Mouse (Mus musculus): ENCODE results near the gene Thbd. TPM values are rescaled to one million over a fixed set of nuclear protein-coding genes. Genes with fewer than 3 reads are reported as not detected.
A peak's percentile ranks its signal among the peaks of the same experiment; 100 is the strongest.

The Thbd gene
- polyA plus RNA-seq, 1 experiment from 2014 or later, result 21.7 TPM

DNA sequence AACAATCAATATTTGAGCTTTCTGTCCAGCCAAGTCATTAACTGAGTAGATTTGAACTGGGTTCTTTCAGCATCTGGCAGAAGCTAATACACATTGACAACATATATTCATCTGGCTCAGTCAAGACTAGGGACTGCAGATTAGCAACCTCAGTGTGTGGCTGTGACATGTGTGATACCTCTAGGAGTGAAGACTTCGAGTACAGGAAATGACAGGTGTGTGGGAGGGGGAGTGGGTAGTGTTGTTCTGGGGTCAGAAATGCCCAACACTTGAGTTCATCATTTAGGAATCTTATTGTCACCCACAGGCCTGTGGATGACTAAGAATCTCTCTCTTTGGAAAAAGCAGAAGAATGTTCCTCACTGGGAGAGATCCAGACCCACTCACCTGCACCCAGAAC is 13.1 kb upstream of the Thbd start:
- ATAC-seq (ENCODE audit: insufficient number of reproducible peaks, low FRiP score, low TSS enrichment, low read depth), result no peak
- WGBS, result 47% methylated on average over 1 of the region's 1 CpGs
- Histone ChIP-seq H3K9ac (no peak overlapping the region), H3K4me3 (replicated peaks) (no peak overlapping the region), H3K27me3 (0 out of 2 replicates have a peak, but pooled peaks cover under 1% of the 10 kb centered on the region), H3K4me1 (0 out of 2 replicates have a peak, but pooled peaks cover 3% of the 10 kb centered on the region), H3K36me3 (no peaks in the 10 kb centered on the region), H3K9me3 (replicated peaks) (no peaks in the 10 kb centered on the region), H3K4me2 (replicated peaks) (no peak overlapping the region), H3K27ac (replicated peaks) (no peak overlapping the region)

DNA sequence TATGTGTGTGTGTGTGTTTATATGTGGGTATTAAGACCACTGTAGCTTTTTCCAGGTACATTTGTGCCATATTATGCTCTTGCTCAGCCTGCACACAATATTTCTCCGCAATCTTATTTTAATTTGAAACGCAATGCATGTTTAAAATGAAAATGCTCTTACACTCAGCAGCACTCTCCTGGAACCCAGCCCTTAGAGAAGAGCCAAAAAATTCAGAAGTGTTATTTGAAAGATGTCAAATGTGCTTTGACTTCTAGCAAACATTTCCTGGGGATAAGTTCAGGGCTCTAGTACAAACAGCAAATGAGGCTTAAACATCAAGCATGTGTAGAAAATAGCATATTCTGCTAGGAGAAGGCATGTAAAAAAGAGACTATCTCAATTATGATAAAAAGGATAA is 11.8 kb upstream of the Thbd start:
- WGBS, result 54% methylated on average over 2 of the region's 2 CpGs
- Histone ChIP-seq H3K9me3 (replicated peaks) (no peaks in the 10 kb centered on the region), H3K4me2 (replicated peaks) (no peak overlapping the region), H3K4me1 (0 out of 2 replicates have a peak, but pooled peaks cover 3% of the 10 kb centered on the region), H3K36me3 (no peaks in the 10 kb centered on the region), H3K9ac (no peak overlapping the region), H3K27ac (replicated peaks) (no peak overlapping the region), H3K4me3 (replicated peaks) (no peak overlapping the region), H3K27me3 (peaks cover 3% of the 10 kb centered on the region; the same call in 1 of the 2 replicates)
- no peak for ATAC-seq (ENCODE audit: insufficient number of reproducible peaks, low FRiP score, low TSS enrichment, low read depth)

GRCm38 (mm10) chr2:148419151-148419550 is 11.2 kb upstream of the Thbd start:
- no peak overlapping the region for H3K4me2 ChIP-seq (replicated peaks)

DNA sequence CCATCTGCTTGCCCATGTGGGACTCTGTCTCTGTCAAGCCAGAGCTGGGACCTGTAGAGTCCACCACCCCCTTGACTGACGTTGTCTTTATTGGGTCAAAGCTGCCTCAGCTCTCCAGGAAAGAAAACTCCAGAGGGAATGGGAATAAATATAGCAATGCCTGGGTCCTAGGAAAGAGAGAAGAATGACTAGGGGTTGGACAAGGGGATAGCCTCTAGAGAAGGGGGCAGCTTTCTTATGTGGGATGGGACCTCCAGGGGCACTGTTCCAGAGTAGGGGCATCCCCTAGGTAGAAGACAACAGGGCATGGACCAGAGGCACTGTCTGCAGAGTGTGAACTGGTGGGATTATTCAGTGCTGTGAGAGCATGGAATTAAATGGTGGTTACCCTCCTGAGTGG is 1.8 kb upstream of the Thbd start:
- no peak for ATAC-seq (ENCODE audit: insufficient number of reproducible peaks, low FRiP score, low TSS enrichment, low read depth)
- Histone ChIP-seq H3K4me3 (replicated peaks) (no peak overlapping the region), H3K9me3 (replicated peaks) (no peaks in the 10 kb centered on the region), H3K27me3 (peaks cover 36% of the 10 kb centered on the region), H3K36me3 (no peaks in the 10 kb centered on the region), H3K9ac (no peak overlapping the region), H3K4me1 (peaks cover 31% of the 10 kb centered on the region), H3K4me2 (replicated peaks) (no peak overlapping the region), H3K27ac (replicated peaks) (no peak overlapping the region)
- WGBS, result 90% methylated on average over 1 of the region's 1 CpGs

More at GRCm38 (mm10) chr2:148419151-148419550, 11.2 kb upstream of the Thbd start:
- Histone ChIP-seq H3K27me3 (peaks cover 3% of the 10 kb centered on the region; the same call in 1 of the 2 replicates), H3K9ac (no peak overlapping the region), H3K27ac (replicated peaks) (no peak overlapping the region), H3K36me3 (no peaks in the 10 kb centered on the region), H3K4me1 (0 out of 2 replicates have a peak, but pooled peaks cover 3% of the 10 kb centered on the region), H3K4me3 (replicated peaks) (no peak overlapping the region), H3K9me3 (replicated peaks) (no peaks in the 10 kb centered on the region)
- ATAC-seq (ENCODE audit: insufficient number of reproducible peaks, low FRiP score, low TSS enrichment, low read depth), result no peak
- 66% methylated on average over 3 of the region's 3 CpGs for WGBS

DNA sequence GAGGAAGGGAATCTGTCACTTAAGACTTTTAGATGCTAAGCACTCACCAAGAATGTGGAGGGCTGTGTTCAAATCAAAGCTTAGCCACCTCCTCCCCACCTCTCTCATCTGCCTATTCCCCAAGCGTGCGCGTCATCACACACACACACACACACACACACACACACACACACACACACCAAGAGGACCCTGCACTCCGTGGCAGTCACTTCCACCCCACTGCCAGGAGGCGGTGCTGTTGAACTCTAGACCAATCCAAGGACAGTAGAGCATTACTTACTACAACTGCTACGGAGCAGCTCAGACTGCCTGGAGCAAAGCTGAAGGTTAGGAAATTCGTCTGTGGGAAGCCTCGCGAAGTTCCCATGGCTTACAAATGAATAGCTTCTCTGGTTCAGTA is 1.2 kb upstream of the Thbd start:
- Histone ChIP-seq H3K27me3 (peaks cover 39% of the 10 kb centered on the region), H3K36me3 (no peaks in the 10 kb centered on the region), H3K4me1 (peaks cover 31% of the 10 kb centered on the region), H3K4me3 (replicated peaks) (no peak overlapping the region), H3K27ac (replicated peaks) (no peak overlapping the region), H3K9ac (no peak overlapping the region), H3K9me3 (replicated peaks) (no peaks in the 10 kb centered on the region), H3K4me2 (replicated peaks) (no peak overlapping the region)
- ATAC-seq (ENCODE audit: insufficient number of reproducible peaks, low FRiP score, low TSS enrichment, low read depth), result peak; percentile 84
- WGBS, result 13% methylated on average over 9 of the region's 9 CpGs

DNA sequence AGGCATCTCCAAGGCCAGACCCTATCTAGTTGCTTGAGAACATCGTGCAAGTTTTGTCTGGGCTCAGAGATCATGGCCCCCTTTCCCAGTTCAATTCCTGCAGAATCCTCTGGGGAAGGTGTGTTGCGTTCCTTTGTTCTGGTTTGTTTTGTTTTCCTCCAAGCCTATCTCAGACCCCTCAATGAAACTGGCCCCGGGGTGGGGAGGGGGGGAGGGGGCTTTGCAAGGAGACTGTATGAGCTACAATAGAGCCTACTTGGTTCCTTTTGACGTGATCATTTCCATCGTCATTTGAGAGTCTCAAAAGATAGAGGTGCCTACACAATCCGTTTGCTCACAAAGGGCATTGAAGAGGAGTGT is 753 bp upstream of the Thbd start:
- Histone ChIP-seq H3K4me1 (peaks cover 31% of the 10 kb centered on the region), H3K27ac (replicated peaks) (no peak overlapping the region), H3K27me3 (peaks cover 39% of the 10 kb centered on the region), H3K4me2 (replicated peaks) (peak overlapping the region; percentile 65), H3K9ac (no peak overlapping the region), H3K36me3 (no peaks in the 10 kb centered on the region), H3K4me3 (replicated peaks) (no peak overlapping the region), H3K9me3 (replicated peaks) (no peaks in the 10 kb centered on the region)
- ATAC-seq (ENCODE audit: insufficient number of reproducible peaks, low FRiP score, low TSS enrichment, low read depth), result peak; percentile 9; the same call in 1 of the 2 replicates
- 17% methylated on average over 6 of the region's 6 CpGs for WGBS

- ATAC-seq (ENCODE audit: insufficient number of reproducible peaks, low FRiP score, low TSS enrichment, low read depth), result peak; percentile 26; the same call in 1 of the 2 replicates
- peak overlapping the region; percentile 65 for H3K4me2 ChIP-seq (replicated peaks)
- WGBS, result 4% methylated on average over 55 of the region's 55 CpGs
- no peak overlapping the region; the same call in 1 of the 2 replicates for H3K27ac ChIP-seq (replicated peaks)
- no peaks in the 10 kb centered on the region for H3K9me3 ChIP-seq (replicated peaks)
- peaks cover 31% of the 10 kb centered on the region for H3K4me1 ChIP-seq
- H3K36me3 ChIP-seq, result no peaks in the 10 kb centered on the region
- H3K9ac ChIP-seq, result 0 out of 2 replicates have a peak overlapping the region, but pooled peaks have one; percentile 37
- H3K4me3 ChIP-seq (replicated peaks), result peak overlapping the region; percentile 42
- H3K27me3 ChIP-seq, result peaks cover 39% of the 10 kb centered on the region
Observed at GRCm38 (mm10) chr2:148406971-148407869, 768 bp downstream of the Thbd start.

GRCm38 (mm10) chr2:148406160-148406970 is 1.6 kb downstream of the Thbd start:
- Histone ChIP-seq H3K4me3 (replicated peaks) (peak overlapping the region; percentile 42), H3K4me1 (peaks cover 31% of the 10 kb centered on the region), H3K27ac (replicated peaks) (no peak overlapping the region), H3K9me3 (replicated peaks) (no peaks in the 10 kb centered on the region), H3K27me3 (peaks cover 39% of the 10 kb centered on the region), H3K36me3 (no peaks in the 10 kb centered on the region), H3K9ac (no peak overlapping the region), H3K4me2 (replicated peaks) (peak overlapping the region; percentile 65)
- WGBS, result 10% methylated on average over 34 of the region's 34 CpGs
- no peak for ATAC-seq (ENCODE audit: insufficient number of reproducible peaks, low FRiP score, low TSS enrichment, low read depth)

DNA sequence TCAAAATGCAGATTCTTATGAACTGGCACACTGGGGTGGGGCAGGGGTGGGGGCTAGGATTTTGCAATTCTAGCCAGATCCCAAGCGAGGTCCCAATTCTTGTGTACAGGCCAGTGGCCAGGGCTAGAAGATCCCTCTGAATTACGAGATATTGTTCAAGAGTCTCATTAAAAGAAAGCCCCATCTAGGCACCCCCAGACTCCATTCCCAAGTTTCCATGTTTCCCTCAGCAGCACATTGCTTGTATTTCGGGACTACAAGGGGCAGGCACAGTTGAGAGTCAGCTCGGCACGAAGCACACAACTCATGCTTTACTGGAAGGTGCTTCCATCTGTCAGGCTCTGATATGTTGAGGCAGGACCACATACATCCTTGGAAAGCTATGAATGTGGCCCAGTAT is 3.1 kb downstream of the Thbd start:
- Histone ChIP-seq H3K36me3 (no peaks in the 10 kb centered on the region), H3K4me3 (replicated peaks) (peak overlapping the region; percentile 17; the same call in 1 of the 2 replicates), H3K4me2 (replicated peaks) (peak overlapping the region; percentile 22; the same call in 1 of the 2 replicates), H3K27me3 (peaks cover 39% of the 10 kb centered on the region), H3K4me1 (peaks cover 31% of the 10 kb centered on the region), H3K27ac (replicated peaks) (no peak overlapping the region), H3K9me3 (replicated peaks) (no peaks in the 10 kb centered on the region), H3K9ac (no peak overlapping the region)
- ATAC-seq (ENCODE audit: insufficient number of reproducible peaks, low FRiP score, low TSS enrichment, low read depth), result no peak
- WGBS, result 75% methylated on average over 5 of the region's 5 CpGs

DNA sequence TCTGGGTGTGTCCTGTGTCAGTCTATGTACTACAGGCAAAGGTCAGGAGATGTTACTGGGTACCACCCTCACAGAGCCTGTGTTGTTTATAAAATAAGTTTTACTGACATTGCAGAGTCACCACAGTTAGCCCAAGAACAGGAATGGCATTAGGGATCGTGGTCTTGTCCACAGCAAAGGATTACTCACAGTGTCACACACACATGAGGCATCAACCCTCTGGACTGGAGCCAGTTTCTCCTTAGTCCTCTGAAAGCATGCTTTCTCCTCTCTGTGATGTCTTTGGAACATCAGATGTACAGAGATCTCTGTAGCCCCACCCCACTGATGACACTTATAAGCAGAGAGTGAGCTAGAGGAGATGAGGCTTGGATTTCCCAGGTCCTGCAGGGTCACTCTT is 5.8 kb downstream of the Thbd start:
- Histone ChIP-seq H3K9me3 (replicated peaks) (no peaks in the 10 kb centered on the region), H3K4me1 (peaks cover 24% of the 10 kb centered on the region), H3K36me3 (no peaks in the 10 kb centered on the region), H3K27ac (replicated peaks) (no peak overlapping the region), H3K4me2 (replicated peaks) (no peak overlapping the region), H3K4me3 (replicated peaks) (no peak overlapping the region), H3K27me3 (peaks cover 27% of the 10 kb centered on the region), H3K9ac (no peak overlapping the region)
- ATAC-seq (ENCODE audit: insufficient number of reproducible peaks, low FRiP score, low TSS enrichment, low read depth), result no peak
- WGBS, result 76% methylated on average over 1 of the region's 1 CpGs

Data from embryonic facial prominence, embryonic 15.5 days (tissue).